Mouse (Mus musculus) liver, embryonic 14.5 days (tissue): ENCODE measurements around the gene Arhgef15. TPM values are rescaled to one million over a fixed set of nuclear protein-coding genes. Genes with fewer than 3 reads are reported as not detected.

ENCODE experiments used
- ATAC-seq: fragments of 200-750 bp; cut with Nextera tagmentation; 2 replicates; pipeline ENCODE4 v1.8.0; 2017; ENCODE audit warnings: moderate number of reproducible peaks, mild to moderate bottlenecking, moderate library complexity; ENCODE audit not compliant: insufficient read depth
- DNase-seq, 3 experiments: peaks; one replicate each; pipeline ENCODE4 v3.0.0-alpha.2; 2012 to 2013; ENCODE audit warnings: low read depth in 3 of 3, low spot score in 3 of 3
- H3K27ac ChIP-seq: fragments of 300-500 bp; sonication (generic); 2 replicates; pipeline ENCODE4 v1.5.1; 2014; ENCODE audit warnings: moderate library complexity, mild to moderate bottlenecking, control low read depth, inconsistent platforms
- H3K27me3 ChIP-seq: fragments of 300-500 bp; sonication (generic); 2 replicates; pipeline ENCODE4 v1.6.1; 2014; ENCODE audit warnings: mild to moderate bottlenecking, low read length, moderate library complexity; ENCODE audit not compliant: control insufficient read depth, insufficient read depth
- H3K36me3 ChIP-seq: fragments of 300-500 bp; sonication (generic); replicated peaks from 2 replicates; pipeline ENCODE4 v1.6.1; 2014; ENCODE audit warnings: low read depth; ENCODE audit not compliant: control insufficient read depth, insufficient read depth
- H3K4me1 ChIP-seq, 2 experiments: fragments of 200-500 bp in 1 of 2; fragments of 300-500 bp in 1 of 2; sonication (generic) in 1 of 2; replicated peaks; 2 replicates each; pipeline ENCODE4 v1.6.1; 2012 to 2014; ENCODE audit warnings: antibody characterized with exemption in 1 of 2, inconsistent platforms in 1 of 2, low read length in 1 of 2; ENCODE audit not compliant: control insufficient read depth in 2 of 2, insufficient read depth in 2 of 2
- H3K4me2 ChIP-seq: fragments of 300-500 bp; sonication (generic); 2 replicates; pipeline ENCODE4 v1.6.1; 2014; ENCODE audit warnings: low read depth, mild to moderate bottlenecking, control low read depth, moderate library complexity
- H3K4me3 ChIP-seq, 2 experiments: fragments of 200-500 bp in 1 of 2; fragments of 300-500 bp in 1 of 2; sonication (generic) in 1 of 2; 2 replicates each; pipeline ENCODE4 v1.5.1; 2012 to 2014; ENCODE audit warnings: low read depth in 2 of 2, low read length in 2 of 2, mild to moderate bottlenecking in 2 of 2, control low read depth in 1 of 2, inconsistent platforms in 1 of 2, moderate library complexity in 1 of 2; ENCODE audit not compliant: insufficient read depth in 1 of 2
- H3K9ac ChIP-seq: fragments of 300-500 bp; sonication (generic); replicated peaks from 2 replicates; pipeline ENCODE4 v1.6.1; 2014; ENCODE audit warnings: mild to moderate bottlenecking, control low read depth, moderate library complexity
- H3K9me3 ChIP-seq: fragments of 300-500 bp; sonication (generic); 2 replicates; pipeline ENCODE4 v1.6.1; 2016; ENCODE audit warnings: low read length, mixed read lengths; ENCODE audit not compliant: control insufficient read depth
- CTCF ChIP-seq: IDR thresholded peaks from 2 replicates; pipeline ENCODE4 v1.5.1; 2016; ENCODE audit warnings: antibody characterized with exemption, low read depth, control low read depth
- EP300 ChIP-seq: IDR thresholded peaks from 2 replicates; pipeline ENCODE4 v1.6.1; 2016; ENCODE audit warnings: antibody characterized with exemption, low read depth
- WGBS: fragments of 180-500 bp; shearing (Covaris S2); extraction: QIAGEN DNeasy Blood & Tissue Kit; methylation state at CpG from one replicate; pipeline ENCODE4 v1.1.7; 2014; ENCODE audit not compliant: insufficient replicate concordance; 5-methylcytosine and 5-hydroxymethylcytosine counted together
- polyA plus RNA-seq, 2 experiments: library from polyadenylated mRNA; depleted of rRNA in 1 of 2; stranded (reverse) in 1 of 2; unstranded in 1 of 2; fragments of >200 nt; fragmentation: Nextera tagmentation in 1 of 2; extraction: Ambion mirVana in 1 of 2; gene quantifications; 2 replicates each; pipeline versions ENCODE4 v1.2.1 to v1.2.3; 2012 to 2014

Gene Arhgef15
- polyA plus RNA-seq, 2 experiments: 0.89 to 1.4 TPM

- 79% methylated on average over 3 of the region's 3 CpGs for WGBS
- Histone ChIP-seq H3K4me2 (no peak overlapping the region), H3K9me3 (no peaks in the 10 kb centered on the region), H3K27me3 (no peaks in the 10 kb centered on the region), H3K4me1 (peaks cover 0 to 4% of the 10 kb centered on the region in 2 experiments; a peak in 2 of 4 replicates), H3K4me3 (no peak overlapping the region), H3K9ac (no peak overlapping the region), H3K27ac (no peak overlapping the region), H3K36me3 (peaks cover 35% of the 10 kb centered on the region)
- ATAC-seq: no peak
- TF ChIP-seq CTCF: no peak
- no peak for TF ChIP-seq EP300
- no peak for DNase-seq
These were observed 52.1 kb downstream of the Arhgef15 start for GRCm38 (mm10) chr11:68905138-68905531.

- Histone ChIP-seq H3K27ac (no peak overlapping the region), H3K9ac (no peak overlapping the region), H3K36me3 (peaks cover 35% of the 10 kb centered on the region), H3K27me3 (no peaks in the 10 kb centered on the region), H3K4me3 (no peak overlapping the region), H3K9me3 (no peaks in the 10 kb centered on the region), H3K4me1 (peaks cover 3 to 9% of the 10 kb centered on the region in 2 experiments), H3K4me2 (no peak overlapping the region)
- TF ChIP-seq CTCF (peak; percentile 64), EP300 (no peak)
- ATAC-seq (no peak), DNase-seq (peak; percentile 51 to 60 (median 56))
- 82% methylated on average over 8 of the region's 8 CpGs for WGBS
These were observed 52.7 kb downstream of the Arhgef15 start for GRCm38 (mm10) chr11:68904375-68905137.

- no peak overlapping the region for H3K4me3 ChIP-seq
- H3K4me2 ChIP-seq: no peak overlapping the region
- peaks cover 35% of the 10 kb centered on the region for H3K36me3 ChIP-seq
- no peak for TF ChIP-seq EP300
- TF ChIP-seq CTCF: no peak
- WGBS: 72% methylated on average over 2 of the region's 2 CpGs
- no peak for ATAC-seq
- no peaks in the 10 kb centered on the region for H3K9me3 ChIP-seq
- H3K27me3 ChIP-seq: no peaks in the 10 kb centered on the region
- H3K4me1 ChIP-seq: peaks cover 10 to 17% of the 10 kb centered on the region in 2 experiments
- no peak for DNase-seq
- no peak overlapping the region for H3K27ac ChIP-seq
- no peak overlapping the region for H3K9ac ChIP-seq
These were observed 53.5 kb downstream of the Arhgef15 start for GRCm38 (mm10) chr11:68903775-68904174.

GRCm38 (mm10) chr11:68902823-68903222 is 54.5 kb downstream of the Arhgef15 start:
- Histone ChIP-seq H3K4me2 (peak overlapping the region; percentile 72), H3K4me1 (peaks cover 16 to 26% of the 10 kb centered on the region in 2 experiments), H3K27me3 (no peaks in the 10 kb centered on the region), H3K36me3 (peaks cover 35% of the 10 kb centered on the region), H3K9ac (peak overlapping the region; percentile 100), H3K27ac (peak overlapping the region; percentile 7), H3K4me3 (peak overlapping the region; percentile 93 to 95), H3K9me3 (no peaks in the 10 kb centered on the region)
- no peak for TF ChIP-seq CTCF
- TF ChIP-seq EP300: no peak
- no peak for DNase-seq
- 49% methylated on average over 5 of the region's 5 CpGs for WGBS
- no peak for ATAC-seq

- no peak for ATAC-seq
- Histone ChIP-seq H3K4me3 (peak overlapping the region; percentile 93 to 95), H3K36me3 (peaks cover 35% of the 10 kb centered on the region), H3K4me1 (peaks cover 16 to 28% of the 10 kb centered on the region in 2 experiments), H3K9me3 (no peaks in the 10 kb centered on the region), H3K27me3 (no peaks in the 10 kb centered on the region), H3K9ac (peak overlapping the region; percentile 100), H3K27ac (peak overlapping the region; percentile 7), H3K4me2 (peak overlapping the region; percentile 72)
- WGBS: under 1% methylated on average over 11 of the region's 11 CpGs
- TF ChIP-seq CTCF (no peak), EP300 (no peak)
- DNase-seq: no peak
These were observed 54.9 kb downstream of the Arhgef15 start for GRCm38 (mm10) chr11:68902367-68902766.
